ENCODE assay signal across 25 mouse cellular contexts in the genomic region with DNA sequence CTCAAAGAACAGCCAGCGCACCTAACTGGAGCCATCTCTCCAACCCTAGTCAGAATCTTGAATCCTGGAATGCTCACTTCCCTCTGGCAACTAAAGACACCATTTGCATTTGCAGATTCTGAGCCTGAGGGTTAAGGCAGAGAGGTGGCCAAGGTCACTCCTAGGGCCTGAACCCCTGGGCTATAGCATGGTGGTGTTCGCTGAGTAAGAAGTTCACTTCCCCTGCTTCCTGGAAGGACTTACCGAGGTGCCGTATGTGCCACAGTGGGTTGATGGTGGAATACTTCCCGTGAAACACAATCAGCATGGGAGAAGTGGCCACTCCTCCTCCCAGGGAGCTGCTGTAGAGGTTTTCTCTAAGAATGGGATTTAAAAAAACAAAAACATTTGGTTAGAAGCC.
"Had no signal": no experiment of that assay in that cellular context is flagged by ENCODE, and none has a peak within 500 bp of the region (broad histone marks: within the 10 kb centered on the region; RNA-seq: fewer than 3 reads in every experiment).

No protein-coding gene starts in this region.

- DNase-seq: gastrocnemius, adult 2 months; gastrocnemius, postnatal 10 days; gastrocnemius, postnatal 25 days; heart, adult 18-20 months; heart, postnatal 10 days; kidney, adult 11 months; kidney, adult 2 months; kidney, adult 9 months; kidney, postnatal 14 days; kidney, postnatal 36 days; layer of hippocampus, adult 9-11 months; liver; liver, embryonic 13.5 days; liver, postnatal 0 days had no signal

- H3K9me3 ChIP-seq: heart, embryonic 10.5 days; heart, embryonic 12.5 days; hindbrain, embryonic 13.5 days; hindbrain, embryonic 15.5 days; kidney, embryonic 15.5 days; limb, embryonic 10.5 days; limb, embryonic 12.5 days; liver, embryonic 13.5 days; liver, embryonic 15.5 days had no signal

- ATAC-seq: hindbrain, postnatal 0 days; intestine, embryonic 16.5 days; liver, postnatal 0 days had no signal

- H3K27ac ChIP-seq: gastrocnemius, adult 2 months; heart, embryonic 10.5 days; hindbrain, embryonic 13.5 days; hindbrain, embryonic 15.5 days; hindbrain, postnatal 0 days; kidney, embryonic 15.5 days; limb, embryonic 10.5 days; limb, embryonic 12.5 days; liver, embryonic 13.5 days; liver, embryonic 15.5 days had no signal

- H3K9ac ChIP-seq: heart, embryonic 12.5 days; hindbrain, embryonic 13.5 days; hindbrain, embryonic 15.5 days; kidney, embryonic 15.5 days; limb, embryonic 12.5 days; liver, embryonic 13.5 days; liver, embryonic 15.5 days; liver, postnatal 0 days had no signal

- H3K27me3 ChIP-seq: heart, embryonic 12.5 days; hindbrain, embryonic 13.5 days; hindbrain, embryonic 15.5 days; kidney, embryonic 15.5 days; limb, embryonic 12.5 days; liver, embryonic 13.5 days; liver, embryonic 15.5 days had no signal

- H3K4me2 ChIP-seq: heart, embryonic 12.5 days; hindbrain, embryonic 13.5 days; hindbrain, embryonic 15.5 days; kidney, embryonic 15.5 days; limb, embryonic 12.5 days; liver, embryonic 11.5 days; liver, embryonic 13.5 days; liver, embryonic 15.5 days had no signal

- H3K4me3 ChIP-seq: gastrocnemius, adult 2 months; heart, embryonic 10.5 days; heart, embryonic 12.5 days; hindbrain, embryonic 13.5 days; hindbrain, embryonic 15.5 days; kidney, embryonic 15.5 days; limb, embryonic 10.5 days; limb, embryonic 12.5 days; liver, embryonic 13.5 days; liver, embryonic 15.5 days had no signal

- H3K4me1 ChIP-seq: heart, embryonic 12.5 days; hindbrain, embryonic 13.5 days; hindbrain, embryonic 15.5 days; kidney, embryonic 15.5 days; limb, embryonic 10.5 days; limb, embryonic 12.5 days; liver, embryonic 13.5 days; liver, embryonic 15.5 days had no signal
